Mouse (Mus musculus) left cerebral cortex, adult 6 months (tissue): ENCODE results near the gene Stox2. TPM values are rescaled to one million over a fixed set of nuclear protein-coding genes. Genes with fewer than 3 reads are reported as not detected.

Experiments
- long read RNA-seq, 2 experiments: library from polyadenylated mRNA; unstranded; transcript quantifications; one replicate each; pipeline ENCODE4 v2.0.0; 2019 to 2020
- polyA plus RNA-seq: library from polyadenylated mRNA; unstranded; fragments of <200 nt; fragmentation: Nextera tagmentation; gene quantifications from 2 replicates; pipeline ENCODE4 v1.2.3, GENCODE M21; 2021

Stox2 gene
- 10.5 and 15.2 TPM in 2 replicates for polyA plus RNA-seq
- long read RNA-seq, experiment 1, full-length matches to known transcripts: 22 of 70 reads
- long read RNA-seq, experiment 1, partial matches to known transcripts: 34 of 70 reads
- long read RNA-seq, experiment 1, other reads (novel, unspliced or antisense): 14 of 70 reads
- long read RNA-seq, experiment 2, full-length matches to known transcripts: 1 of 31 reads
- long read RNA-seq, experiment 2, partial matches to known transcripts: 16 of 31 reads
- long read RNA-seq, experiment 2, other reads (novel, unspliced or antisense): 14 of 31 reads

DNA sequence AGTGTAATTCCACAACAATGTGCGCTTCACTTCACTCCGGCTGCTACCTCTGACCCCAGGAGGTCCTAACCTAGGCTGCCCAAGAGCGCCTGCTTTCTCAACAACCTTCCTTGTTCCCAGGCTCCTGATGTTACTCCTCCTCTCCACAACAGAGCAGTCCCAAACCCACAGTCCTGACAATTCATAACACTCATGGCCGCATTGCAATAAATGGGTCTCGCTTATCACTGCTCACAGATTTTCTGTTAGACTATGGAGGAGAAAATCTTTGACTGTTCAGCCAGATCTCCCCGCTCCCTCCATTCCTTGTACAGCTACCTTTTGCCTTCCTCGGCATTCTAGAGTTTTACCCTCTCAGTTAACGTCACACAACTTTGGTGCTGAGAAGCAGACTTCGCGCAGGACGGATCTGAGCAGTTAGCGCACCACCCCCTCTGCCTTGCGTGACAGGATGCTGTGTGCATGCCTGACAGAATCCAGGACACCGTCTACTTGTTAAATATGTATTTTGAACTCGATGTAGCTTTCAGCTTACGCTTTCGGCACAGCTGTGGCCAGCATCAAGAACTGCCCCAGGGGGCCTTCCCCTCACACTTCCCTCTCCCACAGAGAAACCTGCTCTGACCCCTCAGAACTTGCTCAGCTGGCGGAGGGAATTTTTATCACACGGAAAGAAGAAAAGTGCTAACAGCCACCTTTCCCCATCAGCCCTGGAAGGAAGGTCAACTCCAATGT, at the start of gene Stox2:
Stox2 (minus strand) TSS at position 51 of the 735 bp plus-strand sequence.

Other genes starting within 250 kb of the Stox2 start
- 17.9 and 20.6 TPM in 2 replicates for gene Trappc11, start 87.1 kb upstream of the Stox2 start, polyA plus RNA-seq
- gene Rwdd4a, start 87.3 kb upstream of the Stox2 start, polyA plus RNA-seq: 14.5 and 23.4 TPM in 2 replicates
- 10.5 and 17.8 TPM in 2 replicates for gene Ing2, start 229.2 kb upstream of the Stox2 start, polyA plus RNA-seq